Mouse (Mus musculus) liver, embryonic 13.5 days (tissue): ENCODE data around the gene 1700029J07Rik. TPM values are rescaled to one million over a fixed set of nuclear protein-coding genes. Genes with fewer than 3 reads are reported as not detected.
A peak's percentile ranks its signal among the peaks of the same experiment; 100 is the strongest.

Source experiments
- ATAC-seq: fragments of 200-750 bp; cut with Nextera tagmentation; 2 replicates; pipeline ENCODE4 v1.8.0; 2017; ENCODE audit warnings: low read depth, mild to moderate bottlenecking, moderate number of reproducible peaks, moderate library complexity
- DNase-seq: peaks from one replicate; pipeline ENCODE4 v3.0.0; 2022
- H3K27ac ChIP-seq: fragments of 300-500 bp; sonication (generic); 2 replicates; pipeline ENCODE4 v1.5.1; 2015; ENCODE audit warnings: moderate library complexity, mild to moderate bottlenecking, inconsistent platforms
- H3K27me3 ChIP-seq: fragments of 300-500 bp; sonication (generic); 2 replicates; pipeline ENCODE4 v1.6.1; 2015; ENCODE audit warnings: mild to moderate bottlenecking, inconsistent platforms
- H3K36me3 ChIP-seq: fragments of 300-500 bp; sonication (generic); 2 replicates; pipeline ENCODE4 v1.6.1; 2015; ENCODE audit warnings: mild to moderate bottlenecking, inconsistent platforms
- H3K4me1 ChIP-seq: fragments of 300-500 bp; sonication (generic); replicated peaks from 2 replicates; pipeline ENCODE4 v1.6.1; 2015; ENCODE audit warnings: inconsistent platforms
- H3K4me2 ChIP-seq: fragments of 300-500 bp; sonication (generic); 2 replicates; pipeline ENCODE4 v1.6.1; 2015; ENCODE audit warnings: inconsistent platforms, mild to moderate bottlenecking, moderate library complexity
- H3K4me3 ChIP-seq: fragments of 300-500 bp; sonication (generic); replicated peaks from 2 replicates; pipeline ENCODE4 v1.5.1; 2015; ENCODE audit warnings: mild to moderate bottlenecking, inconsistent platforms
- H3K9ac ChIP-seq: fragments of 300-500 bp; sonication (generic); 2 replicates; pipeline ENCODE4 v1.6.1; 2015; ENCODE audit warnings: mild to moderate bottlenecking, inconsistent platforms
- H3K9me3 ChIP-seq: fragments of 300-500 bp; sonication (generic); replicated peaks from 2 replicates; pipeline ENCODE4 v1.6.1; 2016; ENCODE audit warnings: inconsistent platforms
- WGBS: fragments of 180-500 bp; shearing (Covaris S2); methylation state at CpG from one replicate; pipeline ENCODE4 v1.1.7; 2015; ENCODE audit not compliant: insufficient replicate concordance; 5-methylcytosine and 5-hydroxymethylcytosine counted together
- polyA plus RNA-seq: library from polyadenylated mRNA; unstranded; fragments of >200 nt; fragmentation: Nextera tagmentation; extraction: Ambion mirVana; gene quantifications from 2 replicates; pipeline ENCODE4 v1.2.1, GENCODE M21; 2015

The 1700029J07Rik gene
- polyA plus RNA-seq, 1 experiment from 2014 or later, result 0.56 TPM

- H3K4me3 ChIP-seq, result no peak overlapping the region
- no peak overlapping the region for H3K9ac ChIP-seq
- ATAC-seq, result no peak
- H3K9me3 ChIP-seq, result no peaks in the 10 kb centered on the region
- peaks cover 13% of the 10 kb centered on the region for H3K4me1 ChIP-seq
- no peak overlapping the region for H3K27ac ChIP-seq
- H3K4me2 ChIP-seq, result no peak overlapping the region
- H3K36me3 ChIP-seq, result peaks cover 30% of the 10 kb centered on the region
- WGBS, result 76% methylated on average over 2 of the region's 2 CpGs
- no peak for DNase-seq
- H3K27me3 ChIP-seq, result no peaks in the 10 kb centered on the region
Measured at GRCm38 (mm10) chr8:45998228-45998627, 23.2 kb upstream of the 1700029J07Rik start.

DNA sequence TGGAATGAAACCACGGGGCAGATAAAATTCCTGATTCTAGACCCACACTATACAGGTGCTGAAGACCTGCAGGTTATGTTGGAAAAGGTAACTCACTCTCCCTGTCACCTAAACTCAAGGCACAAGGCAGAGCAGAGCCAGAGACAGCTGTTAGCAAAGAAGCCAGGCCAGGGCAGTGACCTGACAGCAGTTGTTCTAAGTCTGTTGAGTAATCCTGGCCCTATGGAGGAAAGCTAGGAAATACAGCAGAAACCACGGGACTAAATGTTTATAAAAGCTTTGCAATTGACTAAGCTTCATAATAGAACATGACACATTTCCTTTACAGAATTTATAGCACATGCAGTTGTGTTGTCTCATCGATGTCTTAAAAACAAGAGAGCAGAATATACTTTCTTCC, 20.5 kb upstream of the 1700029J07Rik start:
- DNase-seq (no peak), ATAC-seq (no peak)
- Histone ChIP-seq H3K9ac (no peak overlapping the region), H3K9me3 (no peaks in the 10 kb centered on the region), H3K4me3 (no peak overlapping the region), H3K4me1 (peaks cover 11% of the 10 kb centered on the region), H3K36me3 (peaks cover 38% of the 10 kb centered on the region), H3K4me2 (no peak overlapping the region), H3K27ac (no peak overlapping the region), H3K27me3 (no peaks in the 10 kb centered on the region)
- 83% methylated on average over 3 of the region's 3 CpGs for WGBS

GRCm38 (mm10) chr8:45994111-45994510, 19.1 kb upstream of the 1700029J07Rik start:
- DNase-seq (no peak), ATAC-seq (no peak)
- Histone ChIP-seq H3K4me1 (peaks cover 2% of the 10 kb centered on the region), H3K27me3 (no peaks in the 10 kb centered on the region), H3K36me3 (peaks cover 43% of the 10 kb centered on the region), H3K9ac (no peak overlapping the region), H3K4me2 (no peak overlapping the region), H3K27ac (no peak overlapping the region), H3K9me3 (no peaks in the 10 kb centered on the region), H3K4me3 (no peak overlapping the region)
- 79% methylated on average over 2 of the region's 2 CpGs for WGBS

GRCm38 (mm10) chr8:45990631-45991310, 15.7 kb upstream of the 1700029J07Rik start:
- peaks cover 8% of the 10 kb centered on the region for H3K4me1 ChIP-seq
- no peaks in the 10 kb centered on the region for H3K27me3 ChIP-seq
- no peak overlapping the region for H3K4me2 ChIP-seq
- H3K9me3 ChIP-seq, result no peaks in the 10 kb centered on the region
- DNase-seq (no peak), ATAC-seq (no peak)
- H3K9ac ChIP-seq, result no peak overlapping the region
- no peak overlapping the region for H3K4me3 ChIP-seq
- WGBS, result 65% methylated on average over 4 of the region's 4 CpGs
- H3K27ac ChIP-seq, result no peak overlapping the region
- H3K36me3 ChIP-seq, result peaks cover 41% of the 10 kb centered on the region

GRCm38 (mm10) chr8:45988189-45988588, 13.1 kb upstream of the 1700029J07Rik start:
- H3K36me3 ChIP-seq, result peaks cover 40% of the 10 kb centered on the region
- no peak overlapping the region for H3K27ac ChIP-seq
- no peaks in the 10 kb centered on the region for H3K9me3 ChIP-seq
- WGBS, result 14% methylated on average over 2 of the region's 2 CpGs
- peaks cover 8% of the 10 kb centered on the region for H3K4me1 ChIP-seq
- DNase-seq, result no peak
- H3K4me2 ChIP-seq, result no peak overlapping the region
- H3K4me3 ChIP-seq, result no peak overlapping the region
- peak; percentile 70 for ATAC-seq
- no peaks in the 10 kb centered on the region for H3K27me3 ChIP-seq
- H3K9ac ChIP-seq, result no peak overlapping the region

GRCm38 (mm10) chr8:45986665-45987064, 11.6 kb upstream of the 1700029J07Rik start:
- ATAC-seq (no peak), DNase-seq (no peak)
- H3K9ac ChIP-seq, result no peak overlapping the region
- H3K4me1 ChIP-seq, result peaks cover 8% of the 10 kb centered on the region
- peaks cover 51% of the 10 kb centered on the region for H3K36me3 ChIP-seq
- H3K4me3 ChIP-seq, result no peak overlapping the region
- H3K27ac ChIP-seq, result no peak overlapping the region
- 66% methylated on average over 3 of the region's 3 CpGs for WGBS
- no peaks in the 10 kb centered on the region for H3K27me3 ChIP-seq
- H3K4me2 ChIP-seq, result no peak overlapping the region
- no peaks in the 10 kb centered on the region for H3K9me3 ChIP-seq

- no peak for DNase-seq
- WGBS, result 36% methylated on average over 11 of the region's 11 CpGs
Measured at GRCm38 (mm10) chr8:45975837-45976468, 901 bp upstream of the 1700029J07Rik start.

GRCm38 (mm10) chr8:45973988-45974505, 1.0 kb downstream of the 1700029J07Rik start:
- Histone ChIP-seq H3K4me1 (peaks cover 17% of the 10 kb centered on the region), H3K36me3 (peaks cover 19% of the 10 kb centered on the region), H3K4me2 (peak overlapping the region; percentile 80), H3K4me3 (0 out of 2 replicates have a peak overlapping the region, but pooled peaks have one; percentile 79), H3K9ac (peak overlapping the region; percentile 78), H3K27me3 (no peaks in the 10 kb centered on the region), H3K9me3 (no peaks in the 10 kb centered on the region), H3K27ac (no peak overlapping the region)
- ATAC-seq (no peak), DNase-seq (no peak)
- 77% methylated on average over 8 of the region's 8 CpGs for WGBS

More at GRCm38 (mm10) chr8:45975837-45976468, 901 bp upstream of the 1700029J07Rik start:
- H3K27me3 ChIP-seq, result no peaks in the 10 kb centered on the region
- peaks cover 17% of the 10 kb centered on the region for H3K4me1 ChIP-seq
- peak overlapping the region; percentile 49 for H3K27ac ChIP-seq
- H3K4me2 ChIP-seq, result peak overlapping the region; percentile 80
- peaks cover 25% of the 10 kb centered on the region for H3K36me3 ChIP-seq
- peak overlapping the region; percentile 77 for H3K9ac ChIP-seq
- peak overlapping the region; percentile 79 for H3K4me3 ChIP-seq
- ATAC-seq, result peak; percentile 39
- no peaks in the 10 kb centered on the region for H3K9me3 ChIP-seq

DNA sequence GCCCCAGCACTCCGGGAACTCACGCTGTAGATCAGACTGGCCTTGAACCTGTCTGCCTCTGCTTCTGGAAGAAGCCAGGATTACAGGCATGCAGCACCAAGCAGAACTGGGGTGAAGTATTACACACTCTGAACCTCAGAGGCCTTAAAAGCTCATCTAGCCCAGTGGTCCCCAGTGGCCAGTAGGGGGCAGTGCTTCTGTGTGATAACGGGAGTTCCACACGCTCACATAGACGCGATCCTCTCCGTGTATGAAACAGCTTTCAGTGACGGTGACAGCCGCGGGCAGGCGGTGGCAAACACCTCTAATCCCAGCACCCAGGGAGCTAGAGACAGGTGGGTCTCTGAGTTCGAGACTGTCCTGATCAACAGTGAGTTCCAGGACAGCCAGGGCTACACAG, 4.2 kb downstream of the 1700029J07Rik start:
- Histone ChIP-seq H3K9me3 (no peaks in the 10 kb centered on the region), H3K9ac (no peak overlapping the region), H3K27ac (no peak overlapping the region), H3K4me2 (no peak overlapping the region), H3K27me3 (no peaks in the 10 kb centered on the region), H3K4me1 (peaks cover 10% of the 10 kb centered on the region), H3K4me3 (no peak overlapping the region), H3K36me3 (peaks cover 4% of the 10 kb centered on the region)
- no peak for ATAC-seq
- WGBS, result 88% methylated on average over 12 of the region's 12 CpGs
- DNase-seq, result no peak

DNA sequence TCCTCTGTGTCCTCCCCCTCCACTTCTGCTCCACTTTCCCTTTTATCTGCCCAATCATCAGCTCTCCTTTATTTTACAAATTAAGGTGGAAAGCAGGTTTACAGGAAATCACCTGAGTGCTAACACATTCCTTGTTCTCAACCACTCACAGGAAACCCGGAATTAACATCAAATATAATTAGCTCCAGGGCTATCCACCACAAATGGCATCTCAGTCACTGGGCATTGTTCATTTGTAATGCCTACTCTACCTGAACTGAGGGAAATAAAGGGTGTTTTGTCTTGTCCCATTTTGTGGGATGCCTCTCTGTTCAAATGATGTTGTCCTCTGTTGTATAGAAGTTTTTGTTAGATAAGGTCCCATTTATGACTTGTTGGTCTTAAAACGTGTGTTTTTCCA, 24.4 kb downstream of the 1700029J07Rik start:
- no peak for ATAC-seq
- Histone ChIP-seq H3K27ac (no peak overlapping the region), H3K27me3 (no peaks in the 10 kb centered on the region), H3K36me3 (no peaks in the 10 kb centered on the region), H3K4me1 (no peaks in the 10 kb centered on the region), H3K9me3 (no peaks in the 10 kb centered on the region), H3K4me2 (no peak overlapping the region), H3K4me3 (no peak overlapping the region), H3K9ac (no peak overlapping the region)
- DNase-seq, result no peak
- WGBS, result 26% methylated on average over 2 of the region's 2 CpGs

GRCm38 (mm10) chr8:45946283-45946682, 28.8 kb downstream of the 1700029J07Rik start:
- no peaks in the 10 kb centered on the region for H3K36me3 ChIP-seq
- ATAC-seq (no peak), DNase-seq (no peak)
- no peak overlapping the region for H3K4me3 ChIP-seq
- no peaks in the 10 kb centered on the region for H3K9me3 ChIP-seq
- H3K9ac ChIP-seq, result no peak overlapping the region
- no peaks in the 10 kb centered on the region for H3K27me3 ChIP-seq
- no peak overlapping the region for H3K27ac ChIP-seq
- WGBS, result 70% methylated on average over 4 of the region's 4 CpGs
- no peaks in the 10 kb centered on the region for H3K4me1 ChIP-seq
- H3K4me2 ChIP-seq, result no peak overlapping the region
